Mouse (Mus musculus) layer of hippocampus, adult 2 months (tissue): ENCODE measurements around the gene Fsd1. TPM values are rescaled to one million over a fixed set of nuclear protein-coding genes. Genes with fewer than 3 reads are reported as not detected.

Source experiments
- DNase-seq, 2 experiments: peaks; one replicate each; pipeline ENCODE4 v3.0.0; 2022; ENCODE audit warnings: low spot score in 2 of 2
- H3K27ac ChIP-seq: fragments of 200-600 bp; 2 replicates; pipeline ENCODE4 v1.8.1; 2022
- H3K4me3 ChIP-seq: fragments of 200-600 bp; 2 replicates; pipeline ENCODE4 v1.8.1; 2022; ENCODE audit warnings: mild to moderate bottlenecking
- CTCF ChIP-seq: fragments of 200-600 bp; conservative IDR thresholded peaks from 2 replicates; pipeline ENCODE4 v1.8.1; 2022; ENCODE audit warnings: antibody characterized with exemption, mild to moderate bottlenecking, moderate library complexity
- total RNA-seq, 2 experiments: library from RNA; stranded (reverse); gene quantifications; 2 replicates each; pipeline ENCODE4 v1.2.3; 2021

The Fsd1 gene
- total RNA-seq, 2 experiments from 2014 or later = 67.2 to 69.0 TPM

DNA sequence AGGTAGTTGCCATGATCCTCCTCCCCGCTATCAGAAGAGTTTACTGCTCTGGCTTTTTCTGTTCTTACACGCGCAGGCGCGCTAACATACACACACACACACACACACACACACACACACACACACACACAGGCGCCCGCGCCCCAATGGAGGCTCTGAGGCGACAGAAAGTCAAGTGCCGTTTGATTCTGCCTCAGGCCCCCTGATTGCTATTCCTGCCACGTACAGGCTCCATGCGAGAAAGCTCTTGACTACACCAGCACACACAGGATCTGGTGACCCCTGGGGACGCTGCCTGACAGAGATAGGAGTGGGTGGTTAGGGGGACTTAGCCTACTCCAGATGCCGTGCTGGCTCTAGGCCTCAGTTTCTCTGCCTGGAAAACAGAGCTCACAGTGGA lies 16.7 kb upstream of the Fsd1 start:
- DNase-seq = no peak
- no peak overlapping the region for H3K4me3 ChIP-seq
- H3K27ac ChIP-seq = peak overlapping the region; percentile 36; the same call in 1 of the 2 replicates
- TF ChIP-seq CTCF = no peak

DNA sequence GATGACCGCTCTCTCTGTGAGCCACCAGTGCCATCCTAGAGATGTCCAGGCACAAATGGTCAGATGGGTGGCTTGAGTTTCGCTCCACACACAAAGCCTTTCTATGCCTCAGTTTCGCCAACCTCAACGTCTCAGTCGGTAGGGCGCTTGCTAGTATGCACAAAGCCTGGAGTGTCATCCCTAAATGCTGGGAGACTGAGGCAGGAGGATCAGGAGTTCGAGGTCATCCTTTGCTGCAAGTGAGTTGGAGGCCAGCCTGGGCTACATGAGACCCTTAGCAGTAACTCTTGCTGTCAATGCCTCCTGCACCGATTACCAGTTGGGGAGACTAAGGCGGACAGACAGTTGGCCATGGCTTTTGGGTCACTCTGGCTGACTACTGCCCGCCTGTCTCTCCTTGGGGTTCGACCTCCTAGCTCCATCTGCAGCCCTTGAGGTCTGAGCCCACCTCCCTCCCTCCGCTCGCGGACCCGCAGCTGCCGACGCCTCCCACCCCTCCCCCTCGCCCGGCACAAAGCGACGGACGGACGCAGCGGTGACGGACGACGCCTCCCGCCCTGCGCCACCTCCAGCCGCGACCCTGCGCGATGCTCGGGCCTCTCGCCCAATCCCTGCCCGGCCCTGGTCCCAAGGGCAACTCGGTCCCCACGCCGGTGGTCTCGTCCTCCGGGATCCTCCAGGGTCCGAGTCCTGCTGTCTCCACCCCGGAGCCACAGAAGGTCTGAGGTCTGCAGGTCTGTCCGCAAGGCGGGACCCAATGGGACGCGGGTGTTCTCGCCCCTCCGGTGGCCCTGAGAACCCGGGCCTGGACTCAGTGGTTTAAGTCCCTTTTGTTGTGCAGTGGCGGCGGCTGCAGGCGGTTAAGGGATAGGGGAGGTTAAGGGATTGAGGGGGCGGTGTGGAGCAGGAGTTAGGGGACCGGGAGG lies 16.1 kb upstream of the Fsd1 start, which contains the start of gene Shd:
Gene Shd, plus strand, starts transcription at position 502 of the 926 bp plus-strand sequence.
- H3K27ac ChIP-seq = peak within 1 kb of the TSS; percentile 60
- H3K4me3 ChIP-seq = peak within 1 kb of the TSS; percentile 66
- no peak for DNase-seq
- no peak for TF ChIP-seq CTCF

DNA sequence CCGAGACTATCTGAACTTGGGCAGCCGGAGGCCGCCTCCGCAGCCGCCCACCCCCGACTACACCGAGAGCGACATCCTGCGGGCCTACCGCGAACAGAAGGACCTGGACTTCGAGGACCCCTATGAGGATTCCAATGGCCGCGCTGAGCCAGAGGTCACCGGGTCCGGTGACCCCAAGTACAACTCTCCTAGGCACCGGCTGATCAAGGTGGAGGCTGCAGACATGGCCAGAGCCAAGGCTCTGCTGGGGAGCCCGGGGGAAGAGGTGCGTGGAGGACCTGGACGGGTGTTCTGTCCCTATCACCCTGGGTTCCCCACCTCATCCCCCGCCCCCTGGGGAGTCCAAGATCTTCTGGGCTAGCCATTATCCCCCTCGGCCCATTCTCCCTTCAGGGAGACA lies 14.9 kb upstream of the Fsd1 start:
- H3K27ac ChIP-seq = no peak overlapping the region
- DNase-seq = no peak
- no peak for TF ChIP-seq CTCF
- peak overlapping the region; percentile 66; the same call in 1 of the 2 replicates for H3K4me3 ChIP-seq

DNA sequence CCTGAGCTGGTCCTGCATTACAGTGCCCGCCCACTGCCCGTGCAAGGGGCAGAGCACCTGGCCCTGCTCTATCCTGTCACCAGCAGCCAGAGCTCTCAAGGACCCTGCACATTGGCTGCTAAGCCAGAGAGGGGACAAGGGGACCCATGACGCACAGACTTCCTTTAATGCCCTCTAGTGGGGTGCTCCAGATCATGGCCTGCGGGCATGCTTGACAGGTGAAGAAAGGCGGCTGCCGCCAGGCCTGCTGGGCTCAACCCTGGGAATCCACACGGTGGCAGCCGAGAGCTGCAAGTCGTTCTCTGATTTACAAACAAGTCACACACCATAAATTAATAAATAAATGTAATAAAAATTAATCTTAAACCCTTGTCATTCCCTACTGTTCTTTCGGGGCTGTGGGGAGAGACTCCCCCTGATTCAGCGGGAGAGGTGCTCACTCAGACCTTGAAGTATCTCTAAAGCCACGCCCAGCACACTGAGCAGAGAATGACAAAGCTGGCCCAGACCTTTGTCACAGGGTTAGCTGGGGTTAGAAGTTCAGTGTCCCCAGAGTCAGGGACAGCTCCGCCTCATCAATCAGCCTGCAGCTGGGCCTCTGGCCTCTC lies 9.9 kb upstream of the Fsd1 start:
- TF ChIP-seq CTCF = peak; percentile 93
- DNase-seq = peak; percentile 70 to 81
- Histone ChIP-seq H3K4me3 (no peak overlapping the region), H3K27ac (no peak overlapping the region)

DNA sequence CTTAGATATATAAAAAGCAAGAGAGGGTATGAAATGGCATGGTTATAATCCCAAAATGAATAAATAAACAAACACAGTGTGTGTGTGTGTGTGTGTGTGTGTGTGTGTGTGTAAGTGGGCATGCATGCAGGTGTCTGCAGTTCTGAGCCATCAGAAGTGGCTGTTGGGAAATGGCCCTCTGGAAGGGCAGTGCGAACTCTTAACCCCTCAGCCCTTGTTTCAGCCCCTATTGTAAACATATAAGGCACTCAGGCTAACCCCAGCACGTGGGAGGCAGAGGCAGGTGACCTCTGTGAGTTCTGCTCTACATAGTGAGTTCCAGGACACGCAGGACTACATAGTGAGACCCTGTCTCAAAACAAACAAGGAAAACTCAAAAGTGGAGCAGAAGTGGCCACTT lies 9.0 kb upstream of the Fsd1 start:
- no peak overlapping the region for H3K27ac ChIP-seq
- no peak for TF ChIP-seq CTCF
- no peak overlapping the region for H3K4me3 ChIP-seq
- DNase-seq = no peak

DNA sequence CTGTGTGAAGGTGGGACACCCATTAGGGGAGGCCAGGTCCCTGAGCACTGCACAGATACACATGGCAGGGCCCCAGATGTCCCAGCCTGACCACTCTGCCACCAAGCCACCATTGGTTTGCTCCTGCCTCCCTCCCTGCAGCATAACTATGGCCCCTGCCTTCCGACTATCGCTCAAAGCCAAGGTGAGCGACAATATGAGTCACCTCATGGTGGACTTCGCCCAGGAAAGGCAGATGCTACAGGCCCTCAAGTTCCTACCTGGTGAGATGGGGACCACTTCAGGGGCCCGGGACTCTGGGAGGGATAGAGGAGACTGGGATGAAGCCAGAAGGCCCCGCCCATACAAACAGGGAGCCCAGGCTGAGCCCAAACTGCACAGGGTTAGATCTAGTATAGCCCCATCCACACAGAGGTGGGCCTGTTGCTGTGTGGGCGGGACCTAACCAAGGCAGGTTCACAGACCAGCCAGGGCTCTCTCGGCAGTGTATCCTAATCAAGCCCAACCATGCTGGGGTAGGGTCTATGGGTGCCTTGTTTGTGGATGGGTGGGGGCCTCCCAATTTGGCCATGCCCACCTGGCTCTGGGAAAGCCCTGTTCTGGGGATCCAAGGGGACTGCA lies 4.1 kb downstream of the Fsd1 start:
- Histone ChIP-seq H3K4me3 (no peak overlapping the region), H3K27ac (no peak overlapping the region)
- no peak for DNase-seq
- TF ChIP-seq CTCF = no peak

DNA sequence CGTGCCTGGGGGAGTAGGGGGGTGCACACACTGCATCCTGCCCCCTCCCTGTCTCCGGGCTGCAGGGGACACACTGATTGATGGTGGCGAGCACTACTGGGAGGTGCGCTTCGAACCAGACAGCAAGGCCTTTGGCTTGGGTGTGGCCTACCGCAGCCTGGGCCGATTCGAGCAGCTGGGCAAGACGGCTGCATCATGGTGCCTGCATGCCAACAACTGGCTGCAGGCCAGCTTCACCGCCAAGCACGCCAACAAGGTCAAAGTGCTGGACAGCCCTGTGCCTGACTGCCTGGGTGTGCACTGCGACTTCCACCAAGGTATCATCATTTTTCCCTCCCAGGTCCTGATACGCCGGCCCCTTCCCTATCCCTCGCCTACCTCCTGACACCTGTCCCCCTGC lies 9.7 kb downstream of the Fsd1 start:
- DNase-seq = no peak
- TF ChIP-seq CTCF = no peak
- Histone ChIP-seq H3K4me3 (no peak overlapping the region), H3K27ac (no peak overlapping the region)

DNA sequence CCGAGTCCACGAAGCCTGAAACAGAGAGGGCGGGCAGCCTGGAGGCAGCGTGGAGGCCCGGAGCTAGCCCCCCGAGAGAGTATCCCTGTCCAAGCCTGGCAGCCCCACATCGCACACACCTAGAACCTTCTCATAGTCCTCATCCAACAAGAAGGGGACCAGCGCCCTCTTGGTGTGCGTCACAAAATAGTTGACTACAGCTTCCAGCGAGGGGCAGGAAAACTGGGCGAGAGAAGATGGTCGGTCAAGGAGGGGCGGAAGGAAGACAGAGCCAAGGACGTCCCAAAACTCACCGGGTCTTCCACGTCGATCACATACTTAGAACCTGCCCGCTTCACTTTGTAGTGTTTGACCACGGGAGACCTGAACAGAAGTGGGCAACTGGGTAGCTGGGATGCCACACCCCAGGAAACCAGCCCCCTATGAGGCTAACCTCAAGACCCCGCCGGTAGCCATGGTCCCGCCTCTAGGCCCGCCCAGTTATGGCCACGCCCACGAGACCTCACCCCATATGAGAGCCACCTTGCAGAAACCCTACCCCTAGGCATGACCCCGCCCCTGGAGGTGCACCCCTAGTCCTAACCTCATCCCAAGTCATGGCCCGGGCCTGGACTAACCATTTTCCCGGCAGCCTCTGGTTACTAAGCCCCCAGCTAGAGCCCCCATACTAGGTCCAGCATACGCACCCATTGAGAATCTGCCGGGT lies 13.6 kb downstream of the Fsd1 start:
- H3K27ac ChIP-seq = no peak overlapping the region
- no peak for DNase-seq
- TF ChIP-seq CTCF = peak; percentile 19; the same call in 1 of the 2 replicates
- no peak overlapping the region for H3K4me3 ChIP-seq

DNA sequence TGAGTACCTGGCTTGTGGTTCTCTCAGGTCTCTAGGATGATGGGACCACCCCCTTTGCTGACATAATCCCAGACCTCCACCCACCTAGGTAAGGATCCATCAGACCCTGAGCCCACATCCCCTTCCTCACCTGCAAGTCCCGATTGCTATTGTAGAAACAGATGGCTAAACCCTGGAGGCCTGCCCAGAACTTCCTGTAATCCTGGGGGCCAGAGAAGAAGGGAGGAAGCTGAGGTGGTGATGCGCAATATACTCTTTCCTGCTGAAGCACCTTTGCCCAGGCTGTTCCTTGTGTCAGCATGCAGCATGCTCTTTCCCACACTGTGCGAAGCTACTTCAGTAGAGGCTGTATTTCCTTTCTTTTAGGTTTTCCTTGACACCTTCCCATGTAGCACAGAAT lies 16.7 kb downstream of the Fsd1 start:
- no peak for DNase-seq
- no peak overlapping the region for H3K27ac ChIP-seq
- no peak overlapping the region for H3K4me3 ChIP-seq
- TF ChIP-seq CTCF = no peak

DNA sequence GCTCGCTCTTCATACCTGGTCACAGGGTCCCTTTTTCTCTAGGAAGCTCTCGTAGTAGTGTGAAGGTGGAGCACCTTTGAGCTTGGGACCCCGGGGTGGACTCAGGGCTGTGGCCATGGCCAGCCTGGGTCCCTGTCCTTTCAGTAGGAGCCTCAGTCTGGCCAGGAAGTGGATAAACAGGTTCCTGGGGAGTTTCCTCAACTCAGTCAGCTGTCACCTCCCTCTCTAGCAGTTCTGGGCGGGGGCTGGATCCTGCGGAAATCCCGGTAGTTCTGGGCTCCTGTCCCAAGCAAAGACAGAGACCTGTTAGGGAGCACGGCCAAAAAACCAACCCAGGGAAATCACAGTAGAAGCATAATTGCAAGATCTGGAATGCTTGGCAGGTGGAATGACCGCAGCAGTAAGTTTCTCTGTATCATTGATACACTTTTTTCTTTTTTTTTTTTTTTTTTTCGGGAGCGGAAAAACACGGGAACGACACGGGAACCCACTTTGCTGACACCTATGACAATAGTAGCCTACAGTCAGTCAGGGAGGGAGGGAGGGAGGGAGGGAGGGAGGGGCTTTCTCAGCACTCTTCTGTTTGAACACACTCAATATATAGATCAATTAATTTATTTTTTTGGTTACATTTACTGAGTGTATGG lies 19.2 kb downstream of the Fsd1 start, which contains the start of the genes Stap2 and Mpnd:
Gene Stap2, minus strand, starts transcription at position 170 of the 647 bp plus-strand sequence.
Gene Mpnd, plus strand, starts transcription at position 297 of the 647 bp plus-strand sequence.
- Histone ChIP-seq H3K27ac (no peak within 1 kb of the TSS), H3K4me3 (peak within 1 kb of the TSS; percentile 26; the same call in 1 of the 2 replicates)
- no peak for TF ChIP-seq CTCF
- DNase-seq = no peak

DNA sequence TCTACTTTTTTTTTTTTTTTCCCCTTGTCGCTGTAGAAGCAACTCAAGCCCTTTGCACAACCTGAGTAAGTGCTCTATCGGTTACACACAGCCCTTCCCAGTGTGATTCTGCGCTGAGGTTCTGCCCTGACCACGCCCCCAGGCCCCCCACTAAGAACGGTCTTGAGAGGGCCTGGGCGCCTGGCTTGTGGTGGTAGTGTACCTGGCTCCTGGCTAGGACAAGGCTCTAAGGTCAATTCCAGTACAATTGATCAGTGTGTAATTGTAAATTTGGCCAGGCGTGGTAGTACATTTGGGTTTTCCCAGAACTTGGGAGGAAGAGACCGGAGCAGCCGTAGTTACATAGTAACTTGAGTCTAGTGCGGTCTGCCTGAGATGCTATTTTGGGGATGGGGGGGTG lies 20.6 kb downstream of the Fsd1 start:
- Histone ChIP-seq H3K27ac (no peak overlapping the region), H3K4me3 (no peak overlapping the region)
- TF ChIP-seq CTCF = no peak
- no peak for DNase-seq
